Mouse (Mus musculus) left cerebral cortex, adult 9 months (tissue): Measurements from ENCODE around the gene Fam196b.

Source experiments
- DNase-seq, 2 experiments: peaks; one replicate each; pipeline ENCODE4 v3.0.0; 2022; ENCODE audit warnings: low spot score in 2 of 2

Fam196b gene

GRCm38 (mm10) chr11:34406309-34406708, 91.7 kb downstream of the Fam196b start:
- no peak for DNase-seq

GRCm38 (mm10) chr11:34406850-34407249, 92.2 kb downstream of the Fam196b start:
- DNase-seq, result no peak

- DNase-seq, result no peak
Measured at GRCm38 (mm10) chr11:34415884-34416618, 101.4 kb downstream of the Fam196b start.

- no peak for DNase-seq
Measured at GRCm38 (mm10) chr11:34416619-34416979, 102.0 kb downstream of the Fam196b start.

GRCm38 (mm10) chr11:34421061-34421460, 106.4 kb downstream of the Fam196b start:
- DNase-seq, result peak; percentile 60 to 62

- DNase-seq, result no peak
Measured at GRCm38 (mm10) chr11:34424546-34424945, 109.9 kb downstream of the Fam196b start.

GRCm38 (mm10) chr11:34427212-34427611, 112.6 kb downstream of the Fam196b start:
- no peak for DNase-seq

GRCm38 (mm10) chr11:34430940-34431339, 116.3 kb downstream of the Fam196b start:
- no peak for DNase-seq

- no peak for DNase-seq
Measured at GRCm38 (mm10) chr11:34431371-34431770, 116.7 kb downstream of the Fam196b start.

GRCm38 (mm10) chr11:34431978-34432377, 117.4 kb downstream of the Fam196b start:
- no peak for DNase-seq

GRCm38 (mm10) chr11:34437446-34437845, 122.8 kb downstream of the Fam196b start:
- DNase-seq, result no peak

- DNase-seq, result no peak
Measured at GRCm38 (mm10) chr11:34438429-34438828, 123.8 kb downstream of the Fam196b start.

- DNase-seq, result no peak
Measured at GRCm38 (mm10) chr11:34447891-34448290, 133.3 kb downstream of the Fam196b start.

- DNase-seq, result no peak
Measured at GRCm38 (mm10) chr11:34449944-34450343, 135.3 kb downstream of the Fam196b start.

- no peak for DNase-seq
Measured at GRCm38 (mm10) chr11:34467056-34467455, 152.4 kb downstream of the Fam196b start.

GRCm38 (mm10) chr11:34468571-34468970, 153.9 kb downstream of the Fam196b start:
- DNase-seq, result no peak

GRCm38 (mm10) chr11:34469792-34470191, 155.2 kb downstream of the Fam196b start:
- no peak for DNase-seq
